Mouse (Mus musculus) hindbrain, embryonic 14.5 days (tissue): ENCODE data around the gene Wdr38. TPM values are rescaled to one million over a fixed set of nuclear protein-coding genes. Genes with fewer than 3 reads are reported as not detected.

Source experiments
- ATAC-seq: fragments of 200-750 bp; cut with Nextera tagmentation; 2 replicates; pipeline ENCODE4 v1.8.0; 2017; ENCODE audit warnings: moderate number of reproducible peaks, mild to moderate bottlenecking, moderate TSS enrichment, moderate library complexity; ENCODE audit not compliant: low FRiP score
- DNase-seq: peaks from one replicate; pipeline ENCODE4 v3.0.0-alpha.2; 2015; ENCODE audit warnings: low spot score
- H3K27ac ChIP-seq: fragments of 300-500 bp; sonication (generic); 2 replicates; pipeline ENCODE4 v1.5.1; 2014; ENCODE audit warnings: mild to moderate bottlenecking, moderate library complexity
- H3K27me3 ChIP-seq: fragments of 300-500 bp; sonication (generic); 2 replicates; pipeline ENCODE4 v1.6.1; 2014; ENCODE audit warnings: mild to moderate bottlenecking, low read length, mixed read lengths; ENCODE audit not compliant: control insufficient read depth, insufficient read depth
- H3K36me3 ChIP-seq: fragments of 300-500 bp; sonication (generic); replicated peaks from 2 replicates; pipeline ENCODE4 v1.6.1; 2014; ENCODE audit not compliant: control insufficient read depth, insufficient read depth
- H3K4me1 ChIP-seq: fragments of 300-500 bp; sonication (generic); replicated peaks from 2 replicates; pipeline ENCODE4 v1.6.1; 2014; ENCODE audit warnings: antibody characterized with exemption, low read length, mixed read lengths; ENCODE audit not compliant: control insufficient read depth, insufficient read depth
- H3K4me2 ChIP-seq: fragments of 300-500 bp; sonication (generic); replicated peaks from 2 replicates; pipeline ENCODE4 v1.6.1; 2014; ENCODE audit warnings: mild to moderate bottlenecking, moderate library complexity
- H3K4me3 ChIP-seq: fragments of 300-500 bp; sonication (generic); replicated peaks from 2 replicates; pipeline ENCODE4 v1.5.1; 2014; ENCODE audit warnings: mild to moderate bottlenecking, low read length
- H3K9ac ChIP-seq: fragments of 300-500 bp; sonication (generic); 2 replicates; pipeline ENCODE4 v1.6.1; 2014
- H3K9me3 ChIP-seq: fragments of 300-500 bp; sonication (generic); 2 replicates; pipeline ENCODE4 v1.6.1; 2016; ENCODE audit warnings: low read length; ENCODE audit not compliant: control insufficient read depth
- WGBS: fragments of 180-500 bp; shearing (Covaris S2); extraction: QIAGEN DNeasy Blood & Tissue Kit; methylation state at CpG from one replicate; pipeline ENCODE4 v1.1.7; 2014; 5-methylcytosine and 5-hydroxymethylcytosine counted together
- polyA plus RNA-seq: library from polyadenylated mRNA; unstranded; fragments of >200 nt; fragmentation: Nextera tagmentation; extraction: Ambion mirVana; gene quantifications from 2 replicates; pipeline ENCODE4 v1.2.1, GENCODE M21; 2014

Gene Wdr38
- polyA plus RNA-seq, 1 experiment from 2014 or later, result 1.2 TPM

DNA sequence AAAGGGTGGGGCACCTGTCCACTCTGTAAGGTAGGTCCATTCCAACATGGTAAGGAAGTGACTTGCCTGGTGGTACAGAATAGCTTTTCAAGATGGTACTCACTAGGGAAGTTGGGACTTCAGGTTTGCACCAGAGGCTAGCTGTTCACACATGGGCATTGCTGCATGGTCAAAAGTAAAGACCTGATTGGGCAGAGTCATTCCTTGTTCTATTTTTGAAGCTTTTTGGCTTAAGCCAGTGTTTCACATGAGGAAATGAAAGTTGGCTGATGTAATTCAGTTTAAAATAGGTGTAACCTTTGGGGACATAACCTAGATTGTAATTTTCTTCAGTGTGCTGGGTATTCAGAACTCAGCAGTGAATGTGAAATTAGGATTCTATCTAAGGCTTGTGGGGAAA is 14.0 kb downstream of the Wdr38 start:
- Histone ChIP-seq H3K4me2 (no peak overlapping the region), H3K27me3 (no peaks in the 10 kb centered on the region), H3K36me3 (peaks cover 40% of the 10 kb centered on the region), H3K27ac (no peak overlapping the region), H3K9ac (no peak overlapping the region), H3K4me3 (no peak overlapping the region), H3K4me1 (peaks cover 20% of the 10 kb centered on the region), H3K9me3 (no peaks in the 10 kb centered on the region)
- DNase-seq (no peak), ATAC-seq (no peak)

DNA sequence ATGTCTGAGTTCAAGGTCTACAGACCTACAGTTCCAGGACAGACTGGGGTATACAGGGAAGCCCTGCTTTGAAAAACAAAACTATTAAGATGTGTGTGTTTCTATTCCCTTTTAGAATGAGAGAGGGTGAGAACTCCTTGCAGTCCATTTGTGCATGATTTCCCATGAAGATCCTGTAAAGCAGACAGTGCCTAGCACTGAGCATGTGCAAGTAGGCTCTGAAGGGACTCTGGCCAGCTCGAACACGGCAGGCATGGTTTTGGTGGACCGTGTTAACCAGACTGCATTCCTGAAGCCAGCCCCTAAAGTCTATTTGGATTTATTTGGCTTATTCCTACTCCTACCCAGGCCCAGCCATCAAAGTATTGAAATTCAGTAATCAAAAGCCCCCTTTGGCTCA is 14.7 kb downstream of the Wdr38 start:
- H3K36me3 ChIP-seq, result peaks cover 48% of the 10 kb centered on the region

DNA sequence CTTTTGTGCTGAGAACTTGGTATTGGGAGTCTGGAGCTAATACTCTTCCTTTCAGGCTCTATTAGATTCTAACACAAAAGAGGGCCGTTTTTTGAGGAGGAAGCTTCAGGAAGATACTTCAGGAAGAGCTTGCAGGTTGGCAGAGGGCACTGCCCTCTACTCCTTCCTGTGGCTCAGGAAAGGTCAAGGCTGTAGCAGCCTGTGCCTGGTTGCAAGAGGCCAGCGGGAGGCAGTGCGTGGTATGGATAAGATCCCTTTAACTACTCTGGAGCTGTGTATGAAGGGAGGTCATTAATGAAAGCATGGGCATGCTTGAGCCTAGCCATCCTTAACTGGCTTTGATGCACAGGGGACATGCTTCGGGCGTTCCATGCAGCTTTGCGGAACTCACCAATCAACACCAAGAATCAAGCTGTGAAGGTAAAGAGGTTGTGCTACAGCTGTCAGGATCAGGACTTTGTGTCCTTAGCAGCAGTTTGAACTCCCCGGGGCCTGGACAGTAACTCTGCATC is 15.5 kb downstream of the Wdr38 start:
- Histone ChIP-seq H3K36me3 (peaks cover 56% of the 10 kb centered on the region), H3K27me3 (no peaks in the 10 kb centered on the region), H3K9ac (no peak overlapping the region), H3K9me3 (no peaks in the 10 kb centered on the region), H3K4me2 (no peak overlapping the region), H3K4me3 (no peak overlapping the region), H3K27ac (no peak overlapping the region), H3K4me1 (peaks cover 12% of the 10 kb centered on the region)
- 85% methylated on average over 7 of the region's 7 CpGs for WGBS
- DNase-seq (no peak), ATAC-seq (no peak)

More for the DNA sequence above, 14.7 kb downstream of the Wdr38 start:
- H3K9me3 ChIP-seq, result no peaks in the 10 kb centered on the region
- no peak overlapping the region for H3K9ac ChIP-seq
- H3K27me3 ChIP-seq, result no peaks in the 10 kb centered on the region
- no peak overlapping the region for H3K27ac ChIP-seq
- no peak overlapping the region for H3K4me2 ChIP-seq
- H3K4me1 ChIP-seq, result peaks cover 17% of the 10 kb centered on the region
- ATAC-seq (no peak), DNase-seq (no peak)
- WGBS, result 95% methylated on average over 3 of the region's 3 CpGs
- H3K4me3 ChIP-seq, result no peak overlapping the region

DNA sequence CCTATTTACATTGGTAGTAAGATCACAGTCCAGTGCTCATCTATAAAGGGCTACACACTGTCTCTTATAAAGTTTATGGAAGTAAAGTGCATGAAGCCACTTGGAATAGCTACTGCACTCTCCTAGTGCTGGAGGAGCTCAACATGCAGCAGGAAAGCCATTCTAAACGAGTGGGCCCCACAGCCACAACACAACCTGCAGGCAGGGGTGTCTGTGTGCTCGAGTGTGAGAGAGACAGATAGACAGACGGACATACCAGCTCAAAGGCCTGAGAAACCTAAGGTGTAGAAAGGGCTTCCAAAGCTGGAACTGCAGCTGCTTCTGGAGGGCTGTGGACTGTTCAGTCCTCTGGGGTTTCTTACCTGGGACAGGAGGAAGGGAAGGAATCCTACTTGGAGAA is 19.3 kb downstream of the Wdr38 start:
- DNase-seq (no peak), ATAC-seq (no peak)
- H3K27ac ChIP-seq, result no peak overlapping the region
- H3K4me1 ChIP-seq, result no peaks in the 10 kb centered on the region; the same call in 1 of the 2 replicates
- no peak overlapping the region for H3K4me2 ChIP-seq
- peaks cover 91% of the 10 kb centered on the region for H3K36me3 ChIP-seq
- H3K27me3 ChIP-seq, result no peaks in the 10 kb centered on the region
- no peak overlapping the region for H3K4me3 ChIP-seq
- no peak overlapping the region for H3K9ac ChIP-seq
- H3K9me3 ChIP-seq, result no peaks in the 10 kb centered on the region
- WGBS, result 89% methylated on average over 3 of the region's 3 CpGs

DNA sequence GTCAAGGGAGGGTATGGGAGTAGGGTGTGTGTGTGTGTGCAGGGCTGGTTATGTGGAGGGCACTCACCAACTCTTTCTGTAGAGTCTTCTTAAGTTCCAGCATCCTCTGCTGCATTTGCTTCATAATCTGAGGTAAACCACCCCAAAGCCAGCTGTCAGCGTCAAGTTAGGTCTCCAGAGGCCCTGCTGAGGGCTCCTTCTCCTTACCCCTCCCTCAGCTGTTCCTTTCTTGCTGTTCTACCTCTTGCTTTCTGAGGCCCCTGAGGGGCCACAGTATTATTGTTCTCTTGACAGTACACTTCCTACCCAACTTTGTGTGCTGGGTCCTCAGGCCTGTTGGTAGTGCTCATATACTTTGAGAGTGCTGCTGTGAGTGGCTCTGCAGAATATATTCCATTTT is 22.7 kb downstream of the Wdr38 start:
- Histone ChIP-seq H3K4me3 (no peak overlapping the region), H3K9me3 (no peaks in the 10 kb centered on the region), H3K36me3 (peaks cover 98% of the 10 kb centered on the region), H3K4me2 (no peak overlapping the region), H3K27me3 (no peaks in the 10 kb centered on the region), H3K9ac (no peak overlapping the region), H3K27ac (no peak overlapping the region), H3K4me1 (no peaks in the 10 kb centered on the region)
- no peak for DNase-seq
- no peak for ATAC-seq
- 88% methylated on average over 1 of the region's 1 CpGs for WGBS

DNA sequence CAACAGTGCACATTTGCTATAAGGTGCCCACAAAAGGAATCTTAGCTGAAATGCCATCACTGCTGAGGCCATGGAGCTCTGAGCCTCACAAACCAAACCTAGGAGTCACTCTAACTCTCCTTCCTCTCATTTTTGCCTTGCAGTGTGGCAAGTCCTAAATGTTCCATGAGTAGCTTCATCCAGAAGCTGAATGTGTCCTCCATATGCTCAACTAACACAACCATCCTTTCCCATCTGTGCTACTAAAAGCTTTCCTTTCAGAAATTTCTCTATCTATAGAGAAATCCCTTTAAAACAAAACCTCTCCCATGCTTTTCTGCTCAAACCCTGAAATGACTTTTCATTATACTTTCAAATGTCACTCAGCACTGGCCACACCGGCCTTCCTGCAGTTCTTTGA is 34.3 kb downstream of the Wdr38 start:
- H3K27ac ChIP-seq, result no peak overlapping the region
- ATAC-seq, result no peak
- no peaks in the 10 kb centered on the region for H3K9me3 ChIP-seq
- H3K9ac ChIP-seq, result no peak overlapping the region
- no peaks in the 10 kb centered on the region for H3K27me3 ChIP-seq
- H3K4me2 ChIP-seq, result no peak overlapping the region
- H3K36me3 ChIP-seq, result peaks cover 91% of the 10 kb centered on the region
- WGBS, result 85% methylated on average over 1 of the region's 1 CpGs
- H3K4me3 ChIP-seq, result no peak overlapping the region
- DNase-seq, result no peak
- H3K4me1 ChIP-seq, result no peaks in the 10 kb centered on the region

DNA sequence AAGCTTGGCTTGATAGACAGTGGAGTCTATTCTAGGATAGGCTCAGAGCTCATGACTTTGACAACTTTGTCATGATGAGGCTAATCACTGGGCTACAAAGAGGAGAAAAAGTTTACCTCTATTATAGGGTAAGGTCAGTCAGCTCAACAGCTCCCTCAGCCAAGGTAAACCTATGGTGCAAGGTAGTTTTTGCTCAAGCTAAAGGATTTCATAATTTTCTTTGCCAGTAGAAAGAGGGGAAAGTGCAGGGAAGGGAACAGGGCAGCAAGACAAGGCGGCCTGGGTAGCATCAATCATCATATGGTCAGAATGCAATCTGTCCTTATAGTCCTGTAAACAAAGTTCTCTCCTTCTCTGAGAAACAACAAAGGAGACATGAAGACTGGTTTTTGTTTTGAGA is 42.9 kb downstream of the Wdr38 start:
- ATAC-seq (no peak), DNase-seq (no peak)
- H3K4me2 ChIP-seq, result no peak overlapping the region
- no peak overlapping the region for H3K27ac ChIP-seq
- H3K9ac ChIP-seq, result no peak overlapping the region
- no peaks in the 10 kb centered on the region for H3K4me1 ChIP-seq
- 86% methylated on average over 1 of the region's 1 CpGs for whole genome bisulfite sequencing
- H3K36me3 ChIP-seq, result peaks cover 83% of the 10 kb centered on the region
- H3K9me3 ChIP-seq, result no peaks in the 10 kb centered on the region
- no peaks in the 10 kb centered on the region for H3K27me3 ChIP-seq
- no peak overlapping the region for H3K4me3 ChIP-seq

DNA sequence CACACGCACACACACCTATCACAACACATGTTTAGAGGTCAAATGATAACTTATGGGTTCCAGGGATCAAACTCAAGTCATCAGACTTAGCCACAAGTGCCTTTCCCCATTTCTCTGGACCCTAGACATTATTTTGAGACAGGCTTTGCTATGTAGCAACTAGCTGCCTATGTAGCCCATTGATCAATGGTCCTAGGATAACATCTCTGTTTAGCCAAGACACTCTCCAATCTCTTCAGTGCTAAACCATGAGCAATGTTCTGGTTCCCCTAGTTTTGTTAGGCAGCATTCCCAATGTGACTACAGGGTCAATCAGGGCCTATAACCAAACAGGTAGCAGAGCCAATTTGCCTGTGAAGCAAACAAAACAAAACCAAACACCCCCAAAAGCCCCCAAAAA is 51.2 kb downstream of the Wdr38 start:
- no peak for DNase-seq
- Histone ChIP-seq H3K36me3 (peaks cover 92% of the 10 kb centered on the region), H3K27ac (no peak overlapping the region), H3K4me1 (no peaks in the 10 kb centered on the region), H3K4me2 (no peak overlapping the region), H3K4me3 (no peak overlapping the region), H3K27me3 (no peaks in the 10 kb centered on the region), H3K9ac (no peak overlapping the region), H3K9me3 (no peaks in the 10 kb centered on the region)
- no peak for ATAC-seq
- 97% methylated on average over 1 of the region's 1 CpGs for WGBS
